Mouse (Mus musculus) MEL (cell line): Measurements from ENCODE around the gene Nt5c1a. TPM values are rescaled to one million over a fixed set of nuclear protein-coding genes. Genes with fewer than 3 reads are reported as not detected.

Experiments
- DNase-seq: peaks from one replicate; pipeline ENCODE4 v3.0.0; 2011; ENCODE audit warnings: low read depth, low spot score
- H3K27ac ChIP-seq: 2 replicates; pipeline ENCODE4 v1.5.1; 2012; ENCODE audit warnings: low read depth, mild to moderate bottlenecking, control low read depth, low read length, moderate library complexity; ENCODE audit not compliant: control insufficient read depth
- H3K27me3 ChIP-seq, 2 experiments: fragments of 150-350 bp in 1 of 2; sonication (generic) in 1 of 2; 2 replicates each; pipeline ENCODE4 v1.6.1; 2012; ENCODE audit warnings: low read length in 2 of 2, mild to moderate bottlenecking in 2 of 2, improper control_type of control experiment in 1 of 2, moderate library complexity in 1 of 2; ENCODE audit not compliant: insufficient read depth in 2 of 2, control insufficient read depth in 1 of 2
- H3K36me3 ChIP-seq, 2 experiments: 2 replicates each; pipeline ENCODE4 v1.6.1; 2012 to 2014; ENCODE audit warnings: low read length in 2 of 2, improper control_type of control experiment in 1 of 2, inconsistent platforms in 1 of 2, mild to moderate bottlenecking in 1 of 2; ENCODE audit not compliant: insufficient read depth in 2 of 2, control insufficient read depth in 1 of 2
- H3K4me1 ChIP-seq, 2 experiments: fragments of 150-350 bp in 1 of 2; sonication (generic) in 1 of 2; 2 replicates each; pipeline ENCODE4 v1.6.1; 2012; ENCODE audit warnings: low read length in 2 of 2, improper control_type of control experiment in 1 of 2, mild to moderate bottlenecking in 1 of 2; ENCODE audit not compliant: insufficient read depth in 2 of 2, control insufficient read depth in 1 of 2
- H3K4me3 ChIP-seq, 2 experiments: fragments of 150-350 bp in 1 of 2; sonication (generic) in 1 of 2; 2 replicates each; pipeline ENCODE4 v1.5.1; 2012; ENCODE audit warnings: low read depth in 2 of 2, low read length in 2 of 2, mild to moderate bottlenecking in 2 of 2, moderate library complexity in 2 of 2, control low read depth in 1 of 2, improper control_type of control experiment in 1 of 2; ENCODE audit not compliant: control insufficient read depth in 1 of 2, insufficient read depth in 1 of 2
- H3K79me2 ChIP-seq: 2 replicates; pipeline ENCODE4 v1.6.1; 2012; ENCODE audit warnings: mild to moderate bottlenecking, low read length, moderate library complexity; ENCODE audit not compliant: control insufficient read depth, poor library complexity, insufficient read depth
- H3K9ac ChIP-seq: 2 replicates; pipeline ENCODE4 v1.6.1; 2012; ENCODE audit warnings: low read depth, mild to moderate bottlenecking, control low read depth, low read length, moderate library complexity; ENCODE audit not compliant: control insufficient read depth, poor library complexity, severe bottlenecking
- H3K9me3 ChIP-seq: fragments of 150-350 bp; sonication (generic); replicated peaks from 2 replicates; pipeline ENCODE4 v1.6.1; 2012; ENCODE audit warnings: mild to moderate bottlenecking, low read length, improper control_type of control experiment, moderate library complexity; ENCODE audit not compliant: insufficient read depth
- BHLHE40 ChIP-seq: IDR thresholded peaks from 2 replicates; pipeline ENCODE4 v1.6.1; 2012; ENCODE audit warnings: low read depth, mild to moderate bottlenecking, inconsistent platforms, low read length, improper control_type of control experiment, borderline replicate concordance
- CTCF ChIP-seq, 3 experiments: IDR thresholded peaks in 2 of 3; conservative IDR thresholded peaks in 1 of 3; 2 replicates each; pipeline ENCODE4 v1.5.1; 2011 to 2012; ENCODE audit warnings: low read length in 3 of 3, low read depth in 2 of 3, mild to moderate bottlenecking in 2 of 3, improper control_type of control experiment in 1 of 3, inconsistent platforms in 1 of 3, mixed read lengths in 1 of 3, moderate library complexity in 1 of 3; ENCODE audit not compliant: control insufficient read depth in 1 of 3, insufficient read depth in 1 of 3, poor library complexity in 1 of 3, severe bottlenecking in 1 of 3
- ELF1 ChIP-seq: IDR thresholded peaks from 2 replicates; pipeline ENCODE4 v1.6.1; 2014; ENCODE audit warnings: low read depth, mild to moderate bottlenecking, inconsistent platforms, low read length, improper control_type of control experiment, moderate library complexity
- EP300 ChIP-seq, 2 experiments: IDR thresholded peaks; 2 replicates each; pipeline ENCODE4 v1.6.1; 2011; ENCODE audit warnings: improper control_type of control experiment in 2 of 2, low read length in 2 of 2, low read depth in 1 of 2, mild to moderate bottlenecking in 1 of 2
- ETS1 ChIP-seq: IDR thresholded peaks from 2 replicates; pipeline ENCODE4 v1.6.1; 2012; ENCODE audit warnings: low read depth, mild to moderate bottlenecking, inconsistent platforms, low read length, improper control_type of control experiment, moderate library complexity
- GATA1 ChIP-seq: IDR thresholded peaks from 2 replicates; pipeline ENCODE4 v1.6.1; 2011; ENCODE audit warnings: low read depth, low read length, improper control_type of control experiment
- JUND ChIP-seq: IDR thresholded peaks from 2 replicates; pipeline ENCODE4 v1.6.1; 2011; ENCODE audit warnings: low read depth, mild to moderate bottlenecking, improper control_type of control experiment, low read length
- MAX ChIP-seq: IDR thresholded peaks from 2 replicates; pipeline ENCODE4 v1.6.1; 2011; ENCODE audit warnings: low read length, improper control_type of control experiment
- MXI1 ChIP-seq: IDR thresholded peaks from 2 replicates; pipeline ENCODE4 v1.6.1; 2011; ENCODE audit warnings: mild to moderate bottlenecking, low read depth, low read length, improper control_type of control experiment
- MYB ChIP-seq: IDR thresholded peaks from 2 replicates; pipeline ENCODE4 v1.6.1; 2011; ENCODE audit warnings: mild to moderate bottlenecking, low read depth, low read length, improper control_type of control experiment
- MYC ChIP-seq: IDR thresholded peaks from 2 replicates; pipeline ENCODE4 v1.6.1; 2011; ENCODE audit warnings: low read depth, mild to moderate bottlenecking, low read length, improper control_type of control experiment, moderate library complexity
- POLR2AphosphoS2 ChIP-seq: IDR thresholded peaks from 2 replicates; pipeline ENCODE4 v1.6.1; 2011; ENCODE audit warnings: low read length, improper control_type of control experiment
- RCOR1 ChIP-seq: IDR thresholded peaks from 2 replicates; pipeline ENCODE4 v1.6.1; 2012; ENCODE audit warnings: low read depth, mild to moderate bottlenecking, inconsistent platforms, low read length, improper control_type of control experiment
- SIN3A ChIP-seq: IDR thresholded peaks from 2 replicates; pipeline ENCODE4 v1.6.1; 2012; ENCODE audit warnings: low read length, improper control_type of control experiment, inconsistent platforms
- SMC3 ChIP-seq: IDR thresholded peaks from 2 replicates; pipeline ENCODE4 v1.6.1; 2011; ENCODE audit warnings: low read depth, low read length, improper control_type of control experiment
- TAL1 ChIP-seq: IDR thresholded peaks from 2 replicates; pipeline ENCODE4 v1.6.1; 2012; ENCODE audit warnings: mild to moderate bottlenecking, inconsistent platforms, low read length, moderate library complexity, mixed read lengths
- TCF12 ChIP-seq: IDR thresholded peaks from 2 replicates; pipeline ENCODE4 v1.6.1; 2014; ENCODE audit warnings: low read depth, mild to moderate bottlenecking, inconsistent platforms, low read length, improper control_type of control experiment, moderate library complexity
- UBTF ChIP-seq: IDR thresholded peaks from 2 replicates; pipeline ENCODE4 v1.6.1; 2012; ENCODE audit warnings: low read depth, mild to moderate bottlenecking, inconsistent platforms, low read length, improper control_type of control experiment, moderate library complexity, borderline replicate concordance; ENCODE audit not compliant: insufficient read depth
- USF2 ChIP-seq, 2 experiments: IDR thresholded peaks; 2 replicates each; pipeline ENCODE4 v1.6.1; 2011 to 2012; ENCODE audit warnings: improper control_type of control experiment in 2 of 2, low read length in 2 of 2, borderline replicate concordance in 1 of 2, inconsistent platforms in 1 of 2, low read depth in 1 of 2, mild to moderate bottlenecking in 1 of 2; ENCODE audit not compliant: insufficient read depth in 1 of 2
- ZKSCAN1 ChIP-seq: IDR thresholded peaks from 2 replicates; pipeline ENCODE4 v1.6.1; 2012; ENCODE audit warnings: low read depth, mild to moderate bottlenecking, inconsistent platforms, low read length, improper control_type of control experiment, moderate library complexity
- ZNF384 ChIP-seq: IDR thresholded peaks from 2 replicates; pipeline ENCODE4 v1.6.1; 2012; ENCODE audit warnings: low read depth, mild to moderate bottlenecking, inconsistent platforms, low read length, improper control_type of control experiment
- polyA plus RNA-seq, 2 experiments: library from polyadenylated mRNA; stranded (reverse) in 1 of 2; unstranded in 1 of 2; fragments of >175 nt in 1 of 2; fragments of >200 nt in 1 of 2; gene quantifications; 2 replicates each; pipeline versions ENCODE4 v1.2.1 to v1.2.4; 2012; ENCODE audit warnings: low replicate concordance in 2 of 2, low read depth in 1 of 2; ENCODE audit not compliant: insufficient read length in 2 of 2, insufficient read depth in 1 of 2, missing spikeins in 1 of 2
- total RNA-seq: library from RNA; depleted of rRNA; stranded (reverse); fragments of 300-350 nt; gene quantifications from 2 replicates; pipeline ENCODE4 v1.2.3, GENCODE M21; 2012

Gene Nt5c1a
- total and polyA plus RNA-seq, 3 experiments, result not detected

DNA sequence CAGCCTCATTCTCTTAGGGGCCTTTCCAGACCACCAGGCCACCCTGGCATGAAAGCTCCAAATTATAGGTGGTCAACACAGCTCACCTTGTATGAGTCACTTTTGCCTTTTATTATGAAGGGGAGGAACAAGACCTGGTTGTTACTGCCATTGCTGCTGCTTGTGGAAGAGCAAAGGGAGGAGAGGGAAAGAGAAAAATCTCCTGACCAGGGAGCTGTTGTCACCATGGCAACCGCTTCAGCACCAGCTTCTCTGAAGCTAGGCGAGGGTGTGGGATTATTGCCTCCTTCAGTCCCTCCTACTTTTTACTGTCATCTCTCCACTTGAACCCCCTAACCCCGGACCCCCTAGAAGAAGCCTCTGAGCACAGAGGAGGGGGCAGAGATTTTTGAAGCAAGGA is 16.5 kb upstream of the Nt5c1a start:
- TF ChIP-seq SIN3A (no peak), ZNF384 (no peak), USF2 (IDR thresholded peaks at IDR 0.05; ENCODE audit: borderline replicate concordance in 1 of 2, insufficient read depth in 1 of 2, low read depth in 1 of 2, low read length in 2 of 2) (no peak), CTCF (IDR thresholded peaks at IDR 0.05 in 2 of 3, conservative IDR thresholded peaks at IDR 0.05 in 1 of 3; ENCODE audit: control insufficient read depth in 1 of 3, insufficient read depth in 1 of 3, low read depth in 2 of 3, low read length in 3 of 3, poor library complexity in 1 of 3, severe bottlenecking in 1 of 3) (no peak), MAX (no peak)
- TF ChIP-seq, all 39 proteins: peak for 0
- H3K27me3 ChIP-seq, result peaks cover 2 to 10% of the 10 kb centered on the region in 2 experiments; a peak in 2 of 4 replicates

DNA sequence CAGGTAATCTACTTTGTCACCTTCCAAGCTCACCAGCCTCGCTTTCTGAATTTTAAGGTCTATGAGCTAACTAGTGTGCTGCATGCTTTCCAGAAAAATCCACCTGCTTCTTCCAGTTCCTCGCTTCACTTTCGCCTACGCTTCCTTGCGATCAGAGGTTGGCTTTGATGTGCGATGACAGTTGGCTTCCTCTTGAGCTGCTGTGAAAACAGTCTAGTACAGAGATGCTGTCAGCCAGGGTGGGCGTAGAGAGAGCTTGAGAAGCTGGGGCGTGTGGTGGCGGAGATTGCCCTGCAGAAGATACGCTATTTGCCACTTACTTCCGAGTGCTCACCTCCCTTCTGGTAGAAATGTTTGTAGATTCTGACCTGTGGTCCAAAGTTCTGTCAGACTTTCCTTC is 9.0 kb upstream of the Nt5c1a start:
- no peak for DNase-seq
- TF ChIP-seq RCOR1 (no peak), TAL1 (no peak), POLR2AphosphoS2 (no peak), ZNF384 (no peak), SMC3 (no peak), ELF1 (no peak), MXI1 (no peak), ETS1 (no peak), ZKSCAN1 (no peak), CTCF (IDR thresholded peaks at IDR 0.05 in 2 of 3, conservative IDR thresholded peaks at IDR 0.05 in 1 of 3; ENCODE audit: control insufficient read depth in 1 of 3, insufficient read depth in 1 of 3, low read depth in 2 of 3, low read length in 3 of 3, poor library complexity in 1 of 3, severe bottlenecking in 1 of 3) (no peak), GATA1 (no peak)
- H3K4me3 ChIP-seq, result no peak overlapping the region
- no peaks in the 10 kb centered on the region for H3K79me2 ChIP-seq
- no peak overlapping the region for H3K9ac ChIP-seq
- peaks cover 5 to 16% of the 10 kb centered on the region in 2 experiments; a peak in 3 of 4 replicates for H3K27me3 ChIP-seq
- no peaks in the 10 kb centered on the region for H3K9me3 ChIP-seq
- H3K27ac ChIP-seq, result no peak overlapping the region
- no peaks in the 10 kb centered on the region for H3K4me1 ChIP-seq
- H3K36me3 ChIP-seq, result no peaks in the 10 kb centered on the region

More for the DNA sequence above, 16.5 kb upstream of the Nt5c1a start:
- H3K4me3 ChIP-seq, result no peak overlapping the region
- no peak for DNase-seq
- H3K79me2 ChIP-seq, result no peaks in the 10 kb centered on the region
- no peaks in the 10 kb centered on the region for H3K4me1 ChIP-seq
- H3K27ac ChIP-seq, result no peak overlapping the region
- no peaks in the 10 kb centered on the region for H3K36me3 ChIP-seq
- no peaks in the 10 kb centered on the region for H3K9me3 ChIP-seq
- no peak overlapping the region for H3K9ac ChIP-seq

DNA sequence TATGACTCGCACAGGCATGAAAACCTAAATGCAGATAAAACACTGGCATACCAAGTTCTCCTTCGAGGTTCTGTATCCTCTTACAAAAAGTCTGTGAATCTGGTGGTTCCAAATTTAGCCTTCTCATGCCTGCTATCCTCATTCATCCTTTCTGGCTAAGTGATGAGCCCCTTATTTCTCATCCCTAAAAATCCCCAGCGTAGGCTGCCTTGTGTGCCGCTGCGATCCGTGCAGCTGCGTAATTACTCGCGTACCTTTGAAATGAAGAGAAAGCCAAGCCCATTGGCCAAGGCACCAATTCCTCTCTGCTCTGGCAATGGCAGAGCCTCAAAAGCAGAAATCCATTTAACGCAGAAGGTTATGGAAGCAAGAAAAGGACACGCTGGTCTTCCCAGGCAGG is 7.5 kb upstream of the Nt5c1a start:
- H3K4me1 ChIP-seq, result no peaks in the 10 kb centered on the region
- peaks cover 9 to 26% of the 10 kb centered on the region in 2 experiments for H3K27me3 ChIP-seq
- TF ChIP-seq JUND (no peak), MYC (no peak), POLR2AphosphoS2 (no peak), MXI1 (no peak), TCF12 (no peak), UBTF (no peak), MYB (no peak), EP300 (IDR thresholded peaks at IDR 0.05; ENCODE audit: low read depth in 1 of 2, low read length in 2 of 2) (no peak), ETS1 (no peak), BHLHE40 (no peak), RCOR1 (no peak), USF2 (IDR thresholded peaks at IDR 0.05; ENCODE audit: borderline replicate concordance in 1 of 2, insufficient read depth in 1 of 2, low read depth in 1 of 2, low read length in 2 of 2) (no peak), SMC3 (no peak)
- TF ChIP-seq, all 39 proteins: peak for 0
- Histone ChIP-seq H3K4me3 (no peak overlapping the region), H3K36me3 (no peaks in the 10 kb centered on the region), H3K9ac (no peak overlapping the region), H3K9me3 (no peaks in the 10 kb centered on the region), H3K79me2 (no peaks in the 10 kb centered on the region), H3K27ac (no peak overlapping the region)
- no peak for DNase-seq
